Mouse (Mus musculus) frontal cortex, adult (tissue): ENCODE results near the gene Trak1.
A peak's percentile ranks its signal among the peaks of the same experiment; 100 is the strongest.

ENCODE experiments used
- ATAC-seq: cut with Nextera tagmentation; 2 replicates; pipeline ENCODE4 v1.9.2; 2017; ENCODE audit warnings: mild to moderate bottlenecking, moderate library complexity, mixed read lengths; ENCODE audit not compliant: low TSS enrichment

Trak1 gene

GRCm38 (mm10) chr9:121430379-121430778 lies 133.1 kb downstream of the Trak1 start:
- ATAC-seq: 0 out of 2 replicates have a peak, but pooled peaks have one; percentile 3

GRCm38 (mm10) chr9:121433745-121434528 lies 136.6 kb downstream of the Trak1 start:
- ATAC-seq: no peak

- ATAC-seq: peak; percentile 80
Observed at GRCm38 (mm10) chr9:121435332-121435956, 138.1 kb downstream of the Trak1 start.

DNA sequence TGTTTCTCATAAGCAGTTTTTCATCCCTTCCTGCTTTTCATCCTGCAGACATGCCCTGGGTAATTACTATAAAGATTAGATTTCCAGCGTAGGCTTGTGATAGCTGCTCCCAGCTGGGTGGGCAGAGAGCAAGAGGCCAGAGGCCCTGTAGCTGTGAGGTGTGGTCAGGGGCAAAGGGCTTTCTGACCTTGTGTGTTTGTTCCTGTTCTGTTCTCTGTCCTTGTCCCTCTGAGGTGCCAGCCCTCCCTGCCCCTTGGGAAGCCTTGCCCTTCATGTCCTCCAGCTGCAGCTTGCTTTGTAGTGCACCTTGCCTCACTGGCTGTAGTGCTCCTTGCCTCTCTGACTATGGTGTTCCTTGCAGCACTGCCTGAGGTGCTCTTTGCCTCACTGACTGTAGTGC lies 139.2 kb downstream of the Trak1 start:
- no peak for ATAC-seq

GRCm38 (mm10) chr9:121442145-121442544 lies 144.8 kb downstream of the Trak1 start:
- no peak for ATAC-seq

DNA sequence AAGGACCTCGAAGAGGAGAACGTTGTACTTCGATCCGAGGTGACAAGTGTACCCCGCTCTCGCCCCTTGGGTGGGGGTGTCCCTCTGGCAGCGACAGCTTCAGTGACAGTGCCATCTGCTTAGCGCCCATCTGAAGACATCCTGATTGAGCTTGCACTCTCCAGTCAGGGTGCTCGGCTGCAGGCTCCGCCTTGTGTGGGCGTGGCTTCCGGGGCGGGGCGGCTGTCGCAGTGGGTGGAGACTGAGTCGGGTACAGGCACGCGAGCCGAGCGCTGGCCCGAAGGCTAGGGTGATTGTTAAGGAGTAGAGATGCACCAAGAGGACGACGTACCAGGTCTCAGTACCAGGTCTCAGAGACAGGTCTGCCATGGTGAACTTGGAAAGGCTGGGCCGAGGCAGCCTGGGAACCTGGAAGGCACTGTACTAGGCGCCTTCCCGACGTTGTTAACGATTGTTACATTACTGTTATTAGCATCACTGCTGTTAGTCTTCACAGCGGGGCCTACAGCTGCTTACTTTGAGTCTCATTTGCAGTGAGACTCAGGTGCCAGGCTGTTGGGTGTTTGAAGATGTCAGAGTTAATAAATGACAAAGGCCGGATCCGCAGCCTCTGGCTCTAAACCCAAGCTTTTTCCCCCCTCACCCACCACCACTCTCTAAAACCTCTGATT lies 146.5 kb downstream of the Trak1 start:
- no peak for ATAC-seq

- ATAC-seq: no peak
Observed at GRCm38 (mm10) chr9:121444367-121444707, 147.0 kb downstream of the Trak1 start.

DNA sequence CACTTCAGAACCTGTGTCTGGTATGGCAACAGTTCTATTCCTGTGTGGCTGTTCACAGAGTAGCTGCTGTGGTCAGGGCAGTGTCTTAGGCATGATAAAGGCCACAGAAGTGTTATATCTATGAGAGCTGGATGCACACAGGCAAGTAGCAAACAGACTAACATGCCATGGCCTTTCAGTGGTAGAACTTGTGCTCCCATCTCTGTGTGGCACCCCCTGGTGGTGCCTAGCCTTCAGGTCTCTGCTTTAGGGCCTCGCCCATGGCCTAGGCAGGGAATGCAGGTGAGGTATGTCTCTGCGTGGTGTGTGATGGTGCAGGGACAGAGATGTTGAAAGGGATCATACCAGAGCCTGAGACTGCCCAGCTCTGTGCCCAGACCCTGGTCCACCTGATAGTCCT lies 148.1 kb downstream of the Trak1 start:
- peak; percentile 32; the same call in 1 of the 2 replicates for ATAC-seq

- peak; percentile 50; the same call in 1 of the 2 replicates for ATAC-seq
Observed at GRCm38 (mm10) chr9:121446431-121446831, 149.1 kb downstream of the Trak1 start.

DNA sequence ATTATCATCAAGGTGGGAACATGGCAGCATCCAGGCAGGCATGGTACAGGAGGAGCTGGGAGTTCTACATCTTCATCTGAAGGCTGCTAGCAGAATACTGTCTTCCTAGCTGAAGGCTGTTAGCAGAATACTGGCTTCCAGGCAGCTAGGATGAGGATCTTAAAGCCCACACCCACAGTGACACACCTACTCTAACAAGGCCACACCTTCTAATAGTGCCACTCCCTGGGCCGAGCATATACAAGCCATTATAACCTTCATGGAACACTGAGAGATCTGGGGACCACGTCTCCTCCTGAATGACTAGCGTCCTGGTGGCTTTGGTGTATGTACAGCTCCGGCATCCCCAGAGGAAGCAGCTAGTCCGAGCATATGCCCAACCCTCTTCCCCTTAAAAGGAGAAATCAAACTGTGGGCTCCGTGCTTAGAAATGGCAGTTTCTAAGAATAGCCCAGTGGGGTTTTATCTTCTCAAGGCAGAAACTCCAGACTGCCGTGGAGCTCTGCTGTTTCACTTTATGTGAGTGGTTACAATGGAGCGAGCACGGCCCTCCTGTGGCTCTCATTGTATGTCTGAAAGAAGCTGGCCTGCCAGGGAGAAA lies 155.1 kb downstream of the Trak1 start:
- peak; percentile 82 for ATAC-seq

- ATAC-seq: no peak
Observed at GRCm38 (mm10) chr9:121454891-121455290, 157.6 kb downstream of the Trak1 start.

- ATAC-seq: no peak
Observed at GRCm38 (mm10) chr9:121456739-121457515, 159.6 kb downstream of the Trak1 start.

DNA sequence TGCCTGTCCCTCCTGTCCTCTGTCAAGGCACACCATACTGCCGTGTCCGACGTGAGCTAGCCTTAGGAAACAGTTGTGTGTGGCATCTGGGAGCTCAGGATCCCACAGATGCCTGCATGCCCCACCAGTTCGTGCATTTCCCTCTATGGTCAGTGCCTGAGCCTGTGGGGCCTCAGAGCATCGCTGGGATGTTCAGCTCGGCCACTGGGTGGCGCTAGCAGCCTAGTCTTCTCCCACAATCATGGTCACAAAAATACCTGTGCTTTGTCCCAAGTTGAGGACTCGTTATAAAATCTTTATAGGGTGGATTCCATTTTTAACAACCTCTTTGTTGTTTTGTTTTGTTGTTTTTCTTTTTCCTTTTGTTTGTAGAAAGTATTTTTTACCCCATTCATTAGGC lies 161.2 kb downstream of the Trak1 start:
- peak; percentile 56; the same call in 1 of the 2 replicates for ATAC-seq

GRCm38 (mm10) chr9:121459950-121460349 lies 162.6 kb downstream of the Trak1 start:
- no peak for ATAC-seq

- ATAC-seq: no peak
Observed at GRCm38 (mm10) chr9:121460527-121460926, 163.2 kb downstream of the Trak1 start.

- no peak for ATAC-seq
Observed at GRCm38 (mm10) chr9:121467460-121467859, 170.2 kb downstream of the Trak1 start.

DNA sequence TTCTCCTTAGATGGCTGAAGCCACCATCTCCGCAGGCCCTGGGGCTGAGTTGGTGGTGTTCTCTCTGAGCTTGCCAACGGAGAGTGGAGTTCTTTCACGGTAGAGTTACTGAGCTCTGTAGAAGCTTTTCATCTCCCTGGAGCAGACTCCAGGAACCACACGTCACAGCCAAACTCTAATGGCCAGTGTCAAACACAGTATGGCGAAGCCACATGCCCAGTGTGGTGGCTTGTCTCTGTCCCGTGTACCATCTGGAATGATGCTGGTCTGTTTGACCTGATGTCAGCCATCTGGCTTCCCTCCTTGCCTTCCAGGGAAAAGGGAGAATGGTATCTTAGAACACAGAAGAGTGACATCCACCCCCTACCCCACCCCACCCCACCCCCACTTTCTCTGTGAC lies 172.4 kb downstream of the Trak1 start:
- no peak for ATAC-seq

DNA sequence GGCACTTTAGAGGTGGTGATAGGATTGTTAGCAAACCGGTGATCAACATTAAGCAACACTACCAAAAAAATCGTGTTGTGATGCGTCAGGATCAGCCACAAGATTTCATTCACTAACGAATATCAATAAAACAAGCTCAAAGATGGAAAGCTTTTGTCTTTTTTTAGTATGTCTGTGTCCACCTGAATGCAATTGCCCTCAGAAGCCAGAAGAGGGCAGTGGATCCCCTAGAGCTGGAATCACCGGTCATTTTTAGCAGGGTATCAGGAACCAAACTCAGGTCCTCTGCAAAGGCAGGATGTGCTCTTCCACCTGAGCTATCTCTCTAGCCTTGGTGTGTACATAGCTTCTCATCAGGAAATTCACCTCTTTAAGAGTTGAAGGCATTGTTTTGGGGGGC lies 177.5 kb downstream of the Trak1 start:
- no peak for ATAC-seq

- ATAC-seq: peak; percentile 25
Observed at GRCm38 (mm10) chr9:121475488-121476452, 178.5 kb downstream of the Trak1 start.

DNA sequence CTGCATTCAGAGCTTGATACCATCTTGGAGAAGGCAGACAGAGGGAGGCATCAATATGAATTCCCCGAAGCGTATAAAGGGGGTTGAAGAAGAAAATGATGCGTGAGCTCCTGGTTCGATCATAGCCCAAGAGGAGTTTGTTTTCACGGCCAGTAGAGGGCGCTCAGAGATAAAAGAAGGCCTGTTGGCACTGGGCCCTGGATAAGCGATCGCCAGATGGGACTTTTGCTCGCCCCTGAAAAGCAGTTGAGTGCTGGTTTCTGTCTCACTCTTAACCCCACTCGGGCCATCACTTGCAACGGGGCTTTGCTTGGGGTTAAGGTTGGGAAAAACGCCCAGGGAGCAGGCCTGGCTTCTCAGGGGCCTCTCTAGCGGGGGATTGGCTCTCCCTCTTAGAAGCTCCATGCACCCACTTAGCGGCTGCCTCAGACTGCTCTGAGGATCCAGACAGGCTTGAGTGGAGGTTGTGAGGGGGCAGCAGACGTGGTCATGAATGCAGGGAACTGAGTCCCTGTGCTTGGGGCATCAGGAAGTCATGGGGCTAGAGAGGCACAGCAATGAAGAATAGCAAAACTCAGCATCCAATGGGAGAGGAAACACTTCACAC lies 180.1 kb downstream of the Trak1 start:
- peak; percentile 42 for ATAC-seq
